Mouse (Mus musculus): ENCODE measurements at regions not wholly inside any gene's neighbourhood (a gene's known extent, or its start where the extent isn't known, plus 50 kb on each side); places are given as distances from the start of the nearest gene placed in this dataset.

- Histone ChIP-seq H3K36me3 (ENCODE audit: control insufficient read depth, insufficient read depth) (no peaks in the 10 kb centered on the region), H3K27me3 (ENCODE audit: control insufficient read depth, insufficient read depth, insufficient read length) (no peaks in the 10 kb centered on the region), H3K4me2 (ENCODE audit: low read depth) (no peak overlapping the region), H3K79me2 (ENCODE audit: control insufficient read depth, insufficient read depth) (no peaks in the 10 kb centered on the region), H3ac (ENCODE audit: control insufficient read depth, insufficient read length) (no peak overlapping the region), H3K4me3 (no peak overlapping the region)
- TF ChIP-seq SRF (IDR thresholded peaks at IDR 0.05; ENCODE audit: control insufficient read depth, insufficient read length, low read depth) = no peak
- TF ChIP-seq POLR2A (IDR thresholded peaks at IDR 0.05; ENCODE audit: insufficient read length, low read depth) = no peak
- TF ChIP-seq MAX (IDR thresholded peaks at IDR 0.05; ENCODE audit: low read depth) = no peak
Measured at GRCm38 (mm10) chr10:83996489-83996888, 273.8 kb downstream of the 1500009L16Rik start.

GRCm38 (mm10) chr10:84000436-84001208 lies 278.0 kb downstream of the 1500009L16Rik start:
- Histone ChIP-seq H3K4me2 (ENCODE audit: low read depth) (no peak overlapping the region), H3K4me3 (no peak overlapping the region), H3K79me2 (ENCODE audit: control insufficient read depth, insufficient read depth) (no peaks in the 10 kb centered on the region), H3ac (ENCODE audit: control insufficient read depth, insufficient read length) (no peak overlapping the region), H3K27me3 (ENCODE audit: control insufficient read depth, insufficient read depth, insufficient read length) (no peaks in the 10 kb centered on the region), H3K36me3 (ENCODE audit: control insufficient read depth, insufficient read depth) (no peaks in the 10 kb centered on the region)
- TF ChIP-seq TCF3 (IDR thresholded peaks at IDR 0.05; ENCODE audit: insufficient read length, low read depth) (no peak), SRF (IDR thresholded peaks at IDR 0.05; ENCODE audit: control insufficient read depth, insufficient read length, low read depth) (no peak), MYOD1 (IDR thresholded peaks at IDR 0.05; ENCODE audit: control insufficient read depth in 1 of 3, insufficient read length in 2 of 3, low read depth in 2 of 3) (no peak), CEBPB (IDR thresholded peaks at IDR 0.05; ENCODE audit: insufficient read depth, poor library complexity, severe bottlenecking) (no peak), POLR2A (IDR thresholded peaks at IDR 0.05; ENCODE audit: insufficient read length, low read depth) (no peak), E2F4 (IDR thresholded peaks at IDR 0.05; ENCODE audit: insufficient read depth) (no peak), USF1 (IDR thresholded peaks at IDR 0.05; ENCODE audit: low read depth) (no peak), MAX (IDR thresholded peaks at IDR 0.05; ENCODE audit: low read depth) (no peak)

- Histone ChIP-seq H3ac (ENCODE audit: control insufficient read depth, insufficient read length) (no peak overlapping the region), H3K27me3 (ENCODE audit: control insufficient read depth, insufficient read depth, insufficient read length) (no peaks in the 10 kb centered on the region), H3K79me2 (ENCODE audit: control insufficient read depth, insufficient read depth) (no peaks in the 10 kb centered on the region), H3K36me3 (ENCODE audit: control insufficient read depth, insufficient read depth) (no peaks in the 10 kb centered on the region), H3K4me3 (no peak overlapping the region), H3K4me2 (ENCODE audit: low read depth) (no peak overlapping the region)
- TF ChIP-seq USF1 (IDR thresholded peaks at IDR 0.05; ENCODE audit: low read depth) (no peak), CEBPB (IDR thresholded peaks at IDR 0.05; ENCODE audit: insufficient read depth, poor library complexity, severe bottlenecking) (no peak), SRF (IDR thresholded peaks at IDR 0.05; ENCODE audit: control insufficient read depth, insufficient read length, low read depth) (no peak), MYOD1 (IDR thresholded peaks at IDR 0.05; ENCODE audit: control insufficient read depth in 1 of 3, insufficient read length in 2 of 3, low read depth in 2 of 3) (no peak), TCF12 (IDR thresholded peaks at IDR 0.05; ENCODE audit: insufficient read depth, poor library complexity, severe bottlenecking) (no peak), TCF3 (IDR thresholded peaks at IDR 0.05; ENCODE audit: insufficient read length, low read depth) (no peak), POLR2A (IDR thresholded peaks at IDR 0.05; ENCODE audit: insufficient read length, low read depth) (no peak), MAX (IDR thresholded peaks at IDR 0.05; ENCODE audit: low read depth) (no peak), REST (IDR thresholded peaks at IDR 0.05; ENCODE audit: insufficient read depth, insufficient read length) (no peak), MYOG (IDR thresholded peaks at IDR 0.05; ENCODE audit: control insufficient read depth in 1 of 3, insufficient read depth in 1 of 3, insufficient read length in 2 of 3, low read depth in 2 of 3) (no peak), E2F4 (IDR thresholded peaks at IDR 0.05; ENCODE audit: insufficient read depth) (no peak)
Measured at GRCm38 (mm10) chr10:84002744-84003143, 280.1 kb downstream of the 1500009L16Rik start.

GRCm38 (mm10) chr10:84003601-84004149 lies 281.0 kb downstream of the 1500009L16Rik start:
- no peak overlapping the region for H3ac ChIP-seq (ENCODE audit: control insufficient read depth, insufficient read length)
- no peaks in the 10 kb centered on the region for H3K27me3 ChIP-seq (ENCODE audit: control insufficient read depth, insufficient read depth, insufficient read length)
- no peaks in the 10 kb centered on the region for H3K36me3 ChIP-seq (ENCODE audit: control insufficient read depth, insufficient read depth)
- TF ChIP-seq CEBPB (IDR thresholded peaks at IDR 0.05; ENCODE audit: insufficient read depth, poor library complexity, severe bottlenecking) (no peak), MAX (IDR thresholded peaks at IDR 0.05; ENCODE audit: low read depth) (no peak), MYOG (IDR thresholded peaks at IDR 0.05; ENCODE audit: control insufficient read depth in 1 of 3, insufficient read depth in 1 of 3, insufficient read length in 2 of 3, low read depth in 2 of 3) (no peak)
- H3K4me3 ChIP-seq = no peak overlapping the region
- H3K4me2 ChIP-seq (ENCODE audit: low read depth) = no peak overlapping the region
- no peaks in the 10 kb centered on the region for H3K79me2 ChIP-seq (ENCODE audit: control insufficient read depth, insufficient read depth)

- H3K36me3 ChIP-seq (ENCODE audit: control insufficient read depth, insufficient read depth) = no peaks in the 10 kb centered on the region
- no peak for TF ChIP-seq POLR2A (IDR thresholded peaks at IDR 0.05; ENCODE audit: insufficient read length, low read depth)
- no peak for TF ChIP-seq SRF (IDR thresholded peaks at IDR 0.05; ENCODE audit: control insufficient read depth, insufficient read length, low read depth)
- H3K27me3 ChIP-seq (ENCODE audit: control insufficient read depth, insufficient read depth, insufficient read length) = no peaks in the 10 kb centered on the region
- no peak overlapping the region for H3K4me3 ChIP-seq
- no peak overlapping the region for H3K4me2 ChIP-seq (ENCODE audit: low read depth)
- H3K79me2 ChIP-seq (ENCODE audit: control insufficient read depth, insufficient read depth) = no peaks in the 10 kb centered on the region
- H3ac ChIP-seq (ENCODE audit: control insufficient read depth, insufficient read length) = no peak overlapping the region
Measured at GRCm38 (mm10) chr10:84008923-84009322, 286.3 kb downstream of the 1500009L16Rik start.
